Mouse (Mus musculus) intestine, embryonic 15.5 days (tissue): ENCODE data around the gene Cnp. TPM values are rescaled to one million over a fixed set of nuclear protein-coding genes. Genes with fewer than 3 reads are reported as not detected.

Source experiments
- ATAC-seq: fragments of 200-750 bp; cut with Nextera tagmentation; 2 replicates; pipeline ENCODE4 v1.8.0; 2017; ENCODE audit warnings: moderate TSS enrichment, moderate library complexity
- H3K27ac ChIP-seq: fragments of 300-500 bp; sonication (generic); 2 replicates; pipeline ENCODE4 v1.5.1; 2015; ENCODE audit warnings: mild to moderate bottlenecking, inconsistent platforms
- H3K27me3 ChIP-seq: fragments of 300-500 bp; sonication (generic); replicated peaks from 2 replicates; pipeline ENCODE4 v1.6.1; 2015; ENCODE audit warnings: inconsistent platforms
- H3K36me3 ChIP-seq: fragments of 300-500 bp; sonication (generic); 2 replicates; pipeline ENCODE4 v1.6.1; 2015; ENCODE audit warnings: inconsistent platforms
- H3K4me1 ChIP-seq: fragments of 300-500 bp; sonication (generic); replicated peaks from 2 replicates; pipeline ENCODE4 v1.6.1; 2015; ENCODE audit warnings: inconsistent platforms
- H3K4me2 ChIP-seq: fragments of 300-500 bp; sonication (generic); replicated peaks from 2 replicates; pipeline ENCODE4 v1.6.1; 2015; ENCODE audit warnings: mild to moderate bottlenecking, inconsistent platforms
- H3K4me3 ChIP-seq: fragments of 300-500 bp; sonication (generic); replicated peaks from 2 replicates; pipeline ENCODE4 v1.5.1; 2015; ENCODE audit warnings: inconsistent platforms
- H3K9ac ChIP-seq: fragments of 300-500 bp; sonication (generic); 2 replicates; pipeline ENCODE4 v1.6.1; 2015; ENCODE audit warnings: inconsistent platforms
- H3K9me3 ChIP-seq: fragments of 300-500 bp; sonication (generic); 2 replicates; pipeline ENCODE4 v1.6.1; 2016; ENCODE audit warnings: inconsistent platforms
- WGBS: fragments of 180-500 bp; shearing (Covaris S2); methylation state at CpG from one replicate; pipeline ENCODE4 v1.1.7; 2015; 5-methylcytosine and 5-hydroxymethylcytosine counted together
- polyA plus RNA-seq: library from polyadenylated mRNA; unstranded; fragments of >200 nt; fragmentation: Nextera tagmentation; extraction: Ambion mirVana; gene quantifications from 2 replicates; pipeline ENCODE4 v1.2.1, GENCODE M21; 2015

The Cnp gene
- polyA plus RNA-seq, 1 experiment from 2014 or later = 32.1 TPM

DNA sequence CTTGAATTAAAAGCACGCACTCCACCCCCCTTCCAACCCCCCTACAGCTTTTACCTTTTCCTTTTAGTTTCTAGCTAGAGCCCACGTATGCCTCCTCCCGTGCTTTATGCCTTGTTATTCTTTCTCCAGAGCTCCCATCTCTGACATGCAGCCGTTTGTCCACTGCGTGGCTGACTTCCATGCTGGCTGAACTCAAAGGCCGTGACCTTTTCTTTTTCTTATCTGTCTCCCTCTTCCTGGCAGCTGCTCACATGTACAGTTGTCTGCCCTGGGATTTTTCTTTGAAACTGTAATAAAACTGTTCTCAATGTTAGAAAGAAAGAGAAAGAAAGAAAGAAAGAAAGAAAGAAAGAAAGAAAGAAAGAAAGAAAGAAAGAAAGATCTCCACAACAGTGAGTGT is 33.7 kb upstream of the Cnp start:
- H3K9ac ChIP-seq = no peak overlapping the region
- no peak overlapping the region for H3K27ac ChIP-seq
- H3K36me3 ChIP-seq = no peaks in the 10 kb centered on the region
- no peaks in the 10 kb centered on the region for H3K27me3 ChIP-seq
- peaks cover 6% of the 10 kb centered on the region for H3K4me1 ChIP-seq
- H3K4me2 ChIP-seq = no peak overlapping the region
- no peak for ATAC-seq
- H3K4me3 ChIP-seq = no peak overlapping the region
- 33% methylated on average over 6 of the region's 6 CpGs for WGBS
- H3K9me3 ChIP-seq = no peaks in the 10 kb centered on the region

GRCm38 (mm10) chr11:100541577-100541976 is 33.1 kb upstream of the Cnp start:
- ATAC-seq = no peak

DNA sequence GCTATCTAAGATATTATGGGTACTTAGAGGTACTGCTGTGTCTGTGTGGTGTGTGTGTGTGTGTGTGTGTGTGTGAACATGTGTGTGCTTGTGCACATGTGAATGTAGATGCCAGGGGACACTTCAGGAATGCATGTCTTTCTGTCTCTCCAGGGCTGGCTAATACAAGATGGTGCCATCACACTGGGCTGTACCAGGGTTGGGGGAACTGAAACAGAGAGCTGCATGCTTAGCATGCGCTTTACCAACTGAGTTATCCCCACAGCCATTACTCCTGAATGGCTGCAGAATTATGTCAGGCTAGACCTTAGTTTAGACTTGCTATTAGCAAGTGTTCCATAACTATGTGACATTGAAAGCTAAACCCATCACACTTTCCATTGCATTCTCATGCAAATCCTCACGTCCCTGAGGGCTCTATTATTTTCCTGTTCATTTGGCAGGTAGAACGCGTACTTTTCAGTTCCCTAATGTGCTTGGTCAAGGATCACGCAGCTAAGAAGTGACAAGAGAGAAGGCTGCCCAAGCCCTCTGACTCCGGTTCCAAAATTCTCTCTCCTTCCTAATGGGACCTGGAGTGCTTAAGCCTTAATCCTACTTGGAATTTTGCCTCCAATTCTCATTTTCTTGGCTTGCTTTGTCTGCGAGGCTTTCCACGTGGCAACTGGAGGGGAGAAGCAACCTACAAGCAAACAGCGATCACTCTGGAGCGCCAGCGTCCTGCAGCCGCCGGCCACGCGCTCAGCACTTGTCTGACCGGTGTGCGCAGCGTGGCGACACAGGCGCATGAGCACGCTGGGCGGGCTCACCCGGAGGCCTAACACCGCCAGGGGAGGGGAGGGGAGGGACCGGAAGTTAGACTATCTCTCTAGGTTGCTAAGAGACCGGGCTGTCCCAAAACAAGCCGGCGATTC is 29.6 kb upstream of the Cnp start, which contains the start of gene Ttc25:
Gene Ttc25 (plus strand): TSS at position 776 of the 914 bp plus-strand sequence.
- Histone ChIP-seq H3K27me3 (no peaks in the 10 kb centered on the region), H3K4me3 (peak within 1 kb of the TSS; percentile 39), H3K27ac (peak within 1 kb of the TSS; percentile 79), H3K9ac (peak within 1 kb of the TSS; percentile 43), H3K9me3 (no peaks in the 10 kb centered on the region), H3K4me1 (peaks cover 6% of the 10 kb centered on the region), H3K36me3 (no peaks in the 10 kb centered on the region), H3K4me2 (peak within 1 kb of the TSS; percentile 85)
- 5% methylated on average over 28 of the region's 28 CpGs for WGBS
- ATAC-seq = peak; percentile 99

More at GRCm38 (mm10) chr11:100541577-100541976, 33.1 kb upstream of the Cnp start:
- H3K36me3 ChIP-seq = no peaks in the 10 kb centered on the region
- H3K9ac ChIP-seq = no peak overlapping the region
- peaks cover 6% of the 10 kb centered on the region for H3K4me1 ChIP-seq
- no peak overlapping the region for H3K4me3 ChIP-seq
- 69% methylated on average over 2 of the region's 2 CpGs for WGBS
- no peaks in the 10 kb centered on the region for H3K9me3 ChIP-seq
- H3K27me3 ChIP-seq = no peaks in the 10 kb centered on the region
- no peak overlapping the region for H3K27ac ChIP-seq
- no peak overlapping the region for H3K4me2 ChIP-seq

DNA sequence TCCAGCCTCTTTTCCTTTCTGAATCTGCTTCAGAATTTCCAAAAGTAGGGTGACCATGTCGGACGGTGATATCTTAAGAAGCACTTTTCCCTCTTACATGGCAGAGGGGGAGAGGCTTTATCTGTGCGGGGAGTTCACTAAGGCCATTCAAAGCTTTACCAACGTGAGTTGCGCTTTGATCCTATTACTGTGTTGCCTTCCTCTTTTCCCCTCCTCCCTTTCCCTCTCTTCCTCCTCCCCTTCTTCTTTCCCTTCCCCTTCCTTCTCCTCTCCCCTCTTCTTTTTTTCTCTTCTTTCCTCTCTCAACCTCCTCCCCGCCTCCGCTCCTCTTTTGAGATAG is 29.0 kb upstream of the Cnp start:
- WGBS = 27% methylated on average over 7 of the region's 7 CpGs
- Histone ChIP-seq H3K36me3 (no peaks in the 10 kb centered on the region), H3K9ac (peak overlapping the region; percentile 43), H3K4me3 (peak overlapping the region; percentile 39), H3K4me2 (peak overlapping the region; percentile 85), H3K9me3 (no peaks in the 10 kb centered on the region), H3K4me1 (peaks cover 6% of the 10 kb centered on the region), H3K27me3 (no peaks in the 10 kb centered on the region), H3K27ac (no peak overlapping the region)
- peak; percentile 60; the same call in 1 of the 2 replicates for ATAC-seq

DNA sequence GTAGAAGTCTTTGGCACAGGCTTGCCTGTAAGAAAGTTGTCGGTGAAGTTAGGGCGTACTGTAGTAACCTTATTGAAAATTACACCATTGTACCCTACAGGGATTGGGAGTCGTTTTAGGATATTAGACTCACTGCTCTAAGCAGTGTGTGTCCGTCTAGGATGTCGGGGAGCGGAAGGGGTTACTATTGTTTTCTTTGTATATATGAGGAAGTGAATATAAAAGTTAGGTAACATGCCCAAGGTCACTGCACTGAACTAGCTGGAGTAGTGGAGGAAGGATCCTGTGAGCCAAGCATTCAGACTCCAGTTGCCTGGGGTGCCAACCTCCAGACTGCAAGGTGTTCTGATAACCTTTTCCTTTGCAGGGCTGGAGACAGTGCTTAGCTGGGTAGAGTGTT is 27.7 kb upstream of the Cnp start:
- WGBS = 83% methylated on average over 6 of the region's 6 CpGs
- no peaks in the 10 kb centered on the region for H3K27me3 ChIP-seq
- H3K4me1 ChIP-seq = peaks cover 6% of the 10 kb centered on the region
- no peak overlapping the region for H3K4me2 ChIP-seq
- ATAC-seq = no peak
- no peak overlapping the region for H3K27ac ChIP-seq
- no peaks in the 10 kb centered on the region for H3K36me3 ChIP-seq
- no peak overlapping the region for H3K4me3 ChIP-seq
- no peaks in the 10 kb centered on the region for H3K9me3 ChIP-seq
- no peak overlapping the region for H3K9ac ChIP-seq

GRCm38 (mm10) chr11:100548141-100548540 is 26.6 kb upstream of the Cnp start:
- WGBS = 72% methylated on average over 6 of the region's 6 CpGs
- no peak overlapping the region for H3K4me3 ChIP-seq
- H3K27ac ChIP-seq = no peak overlapping the region
- H3K36me3 ChIP-seq = no peaks in the 10 kb centered on the region
- ATAC-seq = no peak
- no peaks in the 10 kb centered on the region for H3K27me3 ChIP-seq
- no peak overlapping the region for H3K9ac ChIP-seq
- H3K4me1 ChIP-seq = peaks cover 6% of the 10 kb centered on the region
- H3K4me2 ChIP-seq = no peak overlapping the region
- no peaks in the 10 kb centered on the region for H3K9me3 ChIP-seq

- no peak overlapping the region for H3K4me3 ChIP-seq
- no peak overlapping the region for H3K9ac ChIP-seq
- no peak for ATAC-seq
- H3K36me3 ChIP-seq = no peaks in the 10 kb centered on the region
- H3K27me3 ChIP-seq = no peaks in the 10 kb centered on the region
- WGBS = 77% methylated on average over 8 of the region's 8 CpGs
- no peaks in the 10 kb centered on the region for H3K9me3 ChIP-seq
- H3K27ac ChIP-seq = no peak overlapping the region
- H3K4me2 ChIP-seq = no peak overlapping the region
- H3K4me1 ChIP-seq = peaks cover 6% of the 10 kb centered on the region
These were observed 25.2 kb upstream of the Cnp start for GRCm38 (mm10) chr11:100549466-100549865.

DNA sequence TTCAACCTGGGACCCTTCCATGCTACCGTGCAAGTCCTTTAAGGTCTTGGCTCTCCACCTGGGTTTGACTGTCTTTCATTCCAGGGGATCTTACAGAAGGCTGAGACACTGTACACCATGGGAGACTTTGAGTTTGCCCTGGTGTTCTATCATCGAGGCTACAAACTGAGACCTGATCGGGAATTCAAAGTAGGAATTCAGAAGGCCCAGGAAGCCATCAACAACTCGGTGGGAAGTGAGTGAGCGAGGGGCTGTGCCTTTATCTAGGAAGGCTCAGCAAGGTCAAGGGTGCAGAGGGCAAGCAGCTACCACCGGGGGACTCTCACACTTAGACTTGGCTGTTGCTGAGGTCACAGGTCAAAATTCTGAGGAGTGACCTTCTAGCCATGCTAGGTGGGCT is 24.6 kb upstream of the Cnp start:
- Histone ChIP-seq H3K9me3 (no peaks in the 10 kb centered on the region), H3K4me1 (peaks cover 2% of the 10 kb centered on the region), H3K36me3 (no peaks in the 10 kb centered on the region), H3K4me2 (no peak overlapping the region), H3K4me3 (no peak overlapping the region), H3K27me3 (no peaks in the 10 kb centered on the region), H3K9ac (no peak overlapping the region), H3K27ac (no peak overlapping the region)
- WGBS = 75% methylated on average over 6 of the region's 6 CpGs
- no peak for ATAC-seq

- Histone ChIP-seq H3K27ac (no peak overlapping the region), H3K4me3 (no peak overlapping the region), H3K4me2 (no peak overlapping the region), H3K36me3 (no peaks in the 10 kb centered on the region), H3K27me3 (no peaks in the 10 kb centered on the region), H3K9ac (no peak overlapping the region), H3K9me3 (no peaks in the 10 kb centered on the region), H3K4me1 (no peaks in the 10 kb centered on the region)
- WGBS = 86% methylated on average over 4 of the region's 4 CpGs
- ATAC-seq = no peak
These were observed 21.9 kb upstream of the Cnp start for GRCm38 (mm10) chr11:100552842-100553241.

DNA sequence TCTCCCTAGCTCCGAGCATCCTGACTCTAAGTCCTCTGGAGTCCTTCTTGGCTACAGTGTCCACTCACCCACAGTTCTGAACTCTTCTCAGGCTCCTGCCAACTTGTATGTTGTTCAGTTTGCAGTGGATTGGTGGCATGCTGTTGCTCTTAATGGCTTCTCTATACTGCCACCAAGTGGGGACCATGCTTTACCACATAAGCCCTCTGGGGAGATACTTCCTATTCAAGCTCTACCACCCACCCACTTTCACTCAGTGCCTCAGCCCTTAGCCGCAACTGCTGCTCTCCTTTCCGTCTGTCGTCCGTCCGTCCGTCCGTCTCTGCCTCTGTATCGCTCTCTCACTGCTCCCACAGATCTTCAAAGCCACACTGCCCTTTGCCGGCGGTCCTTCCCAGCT is 19.1 kb upstream of the Cnp start:
- Histone ChIP-seq H3K9me3 (no peaks in the 10 kb centered on the region), H3K9ac (no peak overlapping the region), H3K4me2 (peak overlapping the region; percentile 42)

GRCm38 (mm10) chr11:100557563-100557962 is 17.1 kb upstream of the Cnp start:
- Histone ChIP-seq H3K9me3 (no peaks in the 10 kb centered on the region), H3K27ac (no peak overlapping the region), H3K4me2 (no peak overlapping the region), H3K4me1 (no peaks in the 10 kb centered on the region), H3K9ac (no peak overlapping the region), H3K36me3 (no peaks in the 10 kb centered on the region), H3K4me3 (no peak overlapping the region), H3K27me3 (no peaks in the 10 kb centered on the region)
- 81% methylated on average over 3 of the region's 3 CpGs for WGBS
- ATAC-seq = no peak

More for the DNA sequence above, 19.1 kb upstream of the Cnp start:
- H3K4me3 ChIP-seq = peak overlapping the region; percentile 16; the same call in 1 of the 2 replicates
- 21% methylated on average over 11 of the region's 11 CpGs for WGBS
- H3K4me1 ChIP-seq = no peaks in the 10 kb centered on the region
- H3K27me3 ChIP-seq = no peaks in the 10 kb centered on the region
- H3K27ac ChIP-seq = no peak overlapping the region
- H3K36me3 ChIP-seq = no peaks in the 10 kb centered on the region
- peak; percentile 77 for ATAC-seq

- WGBS = 49% methylated on average over 7 of the region's 7 CpGs
- no peak for ATAC-seq
- no peak overlapping the region for H3K4me2 ChIP-seq
These were observed 15.2 kb upstream of the Cnp start for GRCm38 (mm10) chr11:100559476-100559875.

GRCm38 (mm10) chr11:100561748-100562147 is 13.0 kb upstream of the Cnp start:
- ATAC-seq = no peak
- Histone ChIP-seq H3K4me2 (no peak overlapping the region), H3K4me1 (no peaks in the 10 kb centered on the region), H3K9ac (no peak overlapping the region), H3K27ac (no peak overlapping the region), H3K4me3 (no peak overlapping the region), H3K9me3 (no peaks in the 10 kb centered on the region), H3K36me3 (no peaks in the 10 kb centered on the region), H3K27me3 (no peaks in the 10 kb centered on the region)
- 61% methylated on average over 5 of the region's 5 CpGs for WGBS

More at GRCm38 (mm10) chr11:100559476-100559875, 15.2 kb upstream of the Cnp start:
- no peak overlapping the region for H3K27ac ChIP-seq
- H3K9ac ChIP-seq = no peak overlapping the region
- H3K4me3 ChIP-seq = no peak overlapping the region
- no peaks in the 10 kb centered on the region for H3K27me3 ChIP-seq
- H3K9me3 ChIP-seq = no peaks in the 10 kb centered on the region
- H3K4me1 ChIP-seq = no peaks in the 10 kb centered on the region
- H3K36me3 ChIP-seq = no peaks in the 10 kb centered on the region
